Mouse (Mus musculus) WW6 (cell line): ENCODE measurements around the gene Flt4.

Experiments used
- DNase-seq: peaks from one replicate; pipeline ENCODE4 v3.0.0-alpha.2; 2013; ENCODE audit warnings: low read depth, low spot score

Gene Flt4

GRCm38 (mm10) chr11:49697779-49698178 lies 88.7 kb downstream of the Flt4 start:
- DNase-seq = no peak

- DNase-seq = no peak
Measured at GRCm38 (mm10) chr11:49699079-49699478, 90.0 kb downstream of the Flt4 start.

- DNase-seq = no peak
Measured at GRCm38 (mm10) chr11:49702014-49702413, 93.0 kb downstream of the Flt4 start.
